Mouse (Mus musculus) large intestine, adult 2 months (tissue): ENCODE measurements around the gene Memo1. TPM values are rescaled to one million over a fixed set of nuclear protein-coding genes. Genes with fewer than 3 reads are reported as not detected.

Experiments
- DNase-seq: peaks from one replicate; pipeline ENCODE4 v3.0.0-alpha.2; 2012; ENCODE audit warnings: low read depth, low spot score
- WGBS: fragments of 180-500 bp; shearing (Covaris S2); methylation state at CpG from one replicate; pipeline ENCODE4 v1.1.7; 2018; 5-methylcytosine and 5-hydroxymethylcytosine counted together
- polyA plus RNA-seq: library from polyadenylated mRNA; depleted of rRNA; stranded (reverse); fragments of >200 nt; gene quantifications from 2 replicates; pipeline ENCODE4 v1.2.3, GENCODE M21; 2012; rRNA removed

The Memo1 gene
- polyA plus RNA-seq, 1 experiment = 23.6 TPM

DNA sequence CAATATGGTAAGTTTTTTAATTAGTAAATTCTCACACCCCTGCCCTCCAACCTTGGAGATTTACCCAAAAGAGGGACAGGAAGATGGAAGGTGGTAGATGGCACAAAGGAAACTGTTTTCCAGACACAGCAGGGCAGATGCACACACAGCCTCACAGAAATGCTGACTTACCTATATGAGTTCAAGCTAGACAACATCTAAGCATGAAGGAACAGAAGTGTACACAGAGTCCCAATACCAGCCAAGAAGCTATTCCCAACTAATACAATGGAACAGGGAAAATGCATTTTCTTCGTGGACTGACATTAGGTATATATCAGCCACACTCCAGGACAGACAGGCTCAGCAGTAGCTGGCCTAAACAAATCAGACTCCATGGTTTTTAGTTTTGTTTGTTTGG lies 122.5 kb downstream of the Memo1 start:
- no peak for DNase-seq
- 80% methylated on average over 1 of the region's 1 CpGs for WGBS

- peak; percentile 57 for DNase-seq
- WGBS = under 1% methylated on average over 9 of the region's 9 CpGs
Observed at GRCm38 (mm10) chr17:74159443-74159894, 135.9 kb downstream of the Memo1 start.

DNA sequence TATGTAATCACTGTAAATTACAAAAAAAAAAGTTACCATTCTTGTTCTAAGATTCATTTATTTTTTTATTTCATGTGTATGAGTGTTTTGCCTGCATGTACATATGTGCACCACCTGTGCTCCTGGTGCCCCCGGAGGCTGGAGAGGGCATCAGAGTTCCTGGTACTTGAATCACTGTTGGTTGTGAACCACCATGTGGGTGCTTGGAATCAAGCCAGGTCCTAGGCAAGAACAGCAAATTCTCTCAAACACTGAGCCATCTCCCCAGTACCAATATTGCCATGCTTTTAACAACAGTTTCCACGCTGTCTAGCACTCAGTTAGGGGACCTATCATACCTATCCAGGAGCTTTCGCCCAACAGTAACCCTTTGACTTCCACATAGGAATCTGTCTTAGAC lies 137.2 kb downstream of the Memo1 start:
- DNase-seq = no peak
- 89% methylated on average over 3 of the region's 3 CpGs for WGBS

Other genes with a start within 250 kb of the Memo1 start
- gene Srd5a2, start 247.6 kb downstream of the Memo1 start, polyA plus RNA-seq = 0.08 TPM in 1 of 2 replicates, not detected in the other
- gene Dpy30, start 28.4 kb upstream of the Memo1 start, polyA plus RNA-seq = 36.3 and 36.7 TPM in 2 replicates
- 3.1 and 4.5 TPM in 2 replicates for gene Spast, start 43.5 kb upstream of the Memo1 start, polyA plus RNA-seq
- gene Slc30a6, start 100.1 kb upstream of the Memo1 start, polyA plus RNA-seq = 25.9 and 33.0 TPM in 2 replicates
- gene Nlrc4, start 163.6 kb upstream of the Memo1 start, polyA plus RNA-seq = 10.1 and 17.9 TPM in 2 replicates
- gene Yipf4, start 194.0 kb upstream of the Memo1 start, polyA plus RNA-seq = 17.4 and 32.6 TPM in 2 replicates
- 57.2 and 82.7 TPM in 2 replicates for gene Birc6, start 232.8 kb upstream of the Memo1 start, polyA plus RNA-seq